Mouse (Mus musculus): Measurements from ENCODE around the gene 9230102O04Rik. TPM values are rescaled to one million over a fixed set of nuclear protein-coding genes. Genes with fewer than 3 reads are reported as not detected.

9230102O04Rik gene
- total and polyA plus RNA-seq, 2 experiments from 2014 or later: 1.0 to 1.5 TPM

GRCm38 (mm10) chr2:9885217-9885770 is 4.0 kb downstream of the 9230102O04Rik start:
- peak overlapping the region; percentile 11; the same call in 1 of the 2 replicates for H3K4me3 ChIP-seq (ENCODE audit: low read length)
- no peak overlapping the region; the same call in 1 of the 2 replicates for H3K4me2 ChIP-seq (ENCODE audit: low read depth, low read length)
- ATAC-seq: no peak
- 3% methylated on average over 14 of the region's 14 CpGs for WGBS
- DNase-seq (ENCODE audit: low spot score): no peak
- H3K27ac ChIP-seq: no peak overlapping the region
- H3K4me1 ChIP-seq (ENCODE audit: insufficient read depth, low read length): no peaks in the 10 kb centered on the region
- TF ChIP-seq CTCF (IDR thresholded peaks at IDR 0.05; ENCODE audit: low read depth): no peak
- H3K9ac ChIP-seq (replicated peaks; ENCODE audit: low read length): no peak overlapping the region
- peaks cover 61% of the 10 kb centered on the region for H3K27me3 ChIP-seq (ENCODE audit: insufficient read depth, low read length)
- H3K9me3 ChIP-seq (ENCODE audit: low read length): no peaks in the 10 kb centered on the region
- H3K36me3 ChIP-seq (ENCODE audit: insufficient read depth, low read length): no peaks in the 10 kb centered on the region

- TF ChIP-seq CTCF (IDR thresholded peaks at IDR 0.05; ENCODE audit: low read depth): no peak
- DNase-seq (ENCODE audit: low spot score) (no peak), ATAC-seq (no peak)
- no peaks in the 10 kb centered on the region for H3K9me3 ChIP-seq (ENCODE audit: low read length)
- 3% methylated on average over 15 of the region's 15 CpGs for WGBS
- H3K36me3 ChIP-seq (ENCODE audit: insufficient read depth, low read length): no peaks in the 10 kb centered on the region
- H3K4me2 ChIP-seq (ENCODE audit: low read depth, low read length): peak overlapping the region; percentile 65
- H3K4me1 ChIP-seq (ENCODE audit: insufficient read depth, low read length): no peaks in the 10 kb centered on the region
- H3K27ac ChIP-seq: no peak overlapping the region
- H3K9ac ChIP-seq (replicated peaks; ENCODE audit: low read length): no peak overlapping the region
- H3K4me3 ChIP-seq (ENCODE audit: low read length): peak overlapping the region; percentile 11; the same call in 1 of the 2 replicates
- H3K27me3 ChIP-seq (ENCODE audit: insufficient read depth, low read length): peaks cover 59% of the 10 kb centered on the region
Observed at GRCm38 (mm10) chr2:9884533-9885216, 4.7 kb downstream of the 9230102O04Rik start.

- H3K27ac ChIP-seq: no peak overlapping the region
- no peak for ATAC-seq
- H3K4me3 ChIP-seq (ENCODE audit: low read length): 0 out of 2 replicates have a peak overlapping the region, but pooled peaks have one; percentile 6
- H3K9ac ChIP-seq (replicated peaks; ENCODE audit: low read length): no peak overlapping the region
- WGBS: 1% methylated on average over 27 of the region's 27 CpGs
- H3K27me3 ChIP-seq (ENCODE audit: insufficient read depth, low read length): peaks cover 56% of the 10 kb centered on the region
- no peak for DNase-seq (ENCODE audit: low spot score)
- no peaks in the 10 kb centered on the region for H3K36me3 ChIP-seq (ENCODE audit: insufficient read depth, low read length)
- no peaks in the 10 kb centered on the region for H3K4me1 ChIP-seq (ENCODE audit: insufficient read depth, low read length)
- no peak for TF ChIP-seq CTCF (IDR thresholded peaks at IDR 0.05; ENCODE audit: low read depth)
- peak overlapping the region; percentile 65 for H3K4me2 ChIP-seq (ENCODE audit: low read depth, low read length)
- H3K9me3 ChIP-seq (ENCODE audit: low read length): no peaks in the 10 kb centered on the region
Observed at GRCm38 (mm10) chr2:9883803-9884532, 5.4 kb downstream of the 9230102O04Rik start.

GRCm38 (mm10) chr2:9882926-9883802 is 6.2 kb downstream of the 9230102O04Rik start:
- TF ChIP-seq CTCF (IDR thresholded peaks at IDR 0.05; ENCODE audit: low read depth): no peak
- Histone ChIP-seq H3K9me3 (ENCODE audit: low read length) (no peaks in the 10 kb centered on the region), H3K36me3 (ENCODE audit: insufficient read depth, low read length) (no peaks in the 10 kb centered on the region), H3K9ac (replicated peaks; ENCODE audit: low read length) (no peak overlapping the region), H3K4me1 (ENCODE audit: insufficient read depth, low read length) (no peaks in the 10 kb centered on the region), H3K27ac (peak overlapping the region; percentile 1; the same call in 1 of the 2 replicates), H3K4me2 (ENCODE audit: low read depth, low read length) (peak overlapping the region; percentile 65), H3K4me3 (ENCODE audit: low read length) (peak overlapping the region; percentile 20), H3K27me3 (ENCODE audit: insufficient read depth, low read length) (peaks cover 57% of the 10 kb centered on the region)
- DNase-seq (ENCODE audit: low spot score) (no peak), ATAC-seq (no peak)
- WGBS: under 1% methylated on average over 43 of the region's 43 CpGs

- no peak overlapping the region for H3K27ac ChIP-seq
- TF ChIP-seq CTCF (IDR thresholded peaks at IDR 0.05; ENCODE audit: low read depth): no peak
- no peaks in the 10 kb centered on the region for H3K4me1 ChIP-seq (ENCODE audit: insufficient read depth, low read length)
- no peak overlapping the region for H3K9ac ChIP-seq (replicated peaks; ENCODE audit: low read length)
- DNase-seq (ENCODE audit: low spot score) (peak; percentile 48), ATAC-seq (no peak)
- WGBS: under 1% methylated on average over 39 of the region's 39 CpGs
- H3K27me3 ChIP-seq (ENCODE audit: insufficient read depth, low read length): peaks cover 52% of the 10 kb centered on the region
- no peaks in the 10 kb centered on the region for H3K9me3 ChIP-seq (ENCODE audit: low read length)
- H3K4me3 ChIP-seq (ENCODE audit: low read length): peak overlapping the region; percentile 20
- H3K4me2 ChIP-seq (ENCODE audit: low read depth, low read length): peak overlapping the region; percentile 65
- no peaks in the 10 kb centered on the region for H3K36me3 ChIP-seq (ENCODE audit: insufficient read depth, low read length)
Observed at GRCm38 (mm10) chr2:9882371-9882925, 6.9 kb downstream of the 9230102O04Rik start.

- WGBS: 3% methylated on average over 13 of the region's 13 CpGs
- no peak for DNase-seq (ENCODE audit: low spot score)
Observed at GRCm38 (mm10) chr2:9881611-9882023, 7.7 kb downstream of the 9230102O04Rik start.

More at GRCm38 (mm10) chr2:9881611-9882023, 7.7 kb downstream of the 9230102O04Rik start:
- Histone ChIP-seq H3K9me3 (ENCODE audit: low read length) (no peaks in the 10 kb centered on the region), H3K4me1 (ENCODE audit: insufficient read depth, low read length) (no peaks in the 10 kb centered on the region), H3K36me3 (ENCODE audit: insufficient read depth, low read length) (no peaks in the 10 kb centered on the region), H3K27me3 (ENCODE audit: insufficient read depth, low read length) (peaks cover 48% of the 10 kb centered on the region), H3K9ac (replicated peaks; ENCODE audit: low read length) (no peak overlapping the region), H3K4me3 (ENCODE audit: low read length) (peak overlapping the region; percentile 4), H3K4me2 (ENCODE audit: low read depth, low read length) (peak overlapping the region; percentile 65), H3K27ac (0 out of 2 replicates have a peak overlapping the region, but pooled peaks have one; percentile 16)
- TF ChIP-seq CTCF (IDR thresholded peaks at IDR 0.05; ENCODE audit: low read depth): peak; percentile 11; the same call in 1 of the 2 replicates
- 0 out of 2 replicates have a peak, but pooled peaks have one; percentile 22 for ATAC-seq
